26 mouse cellular contexts compared by ENCODE assay signal in the genomic region with DNA sequence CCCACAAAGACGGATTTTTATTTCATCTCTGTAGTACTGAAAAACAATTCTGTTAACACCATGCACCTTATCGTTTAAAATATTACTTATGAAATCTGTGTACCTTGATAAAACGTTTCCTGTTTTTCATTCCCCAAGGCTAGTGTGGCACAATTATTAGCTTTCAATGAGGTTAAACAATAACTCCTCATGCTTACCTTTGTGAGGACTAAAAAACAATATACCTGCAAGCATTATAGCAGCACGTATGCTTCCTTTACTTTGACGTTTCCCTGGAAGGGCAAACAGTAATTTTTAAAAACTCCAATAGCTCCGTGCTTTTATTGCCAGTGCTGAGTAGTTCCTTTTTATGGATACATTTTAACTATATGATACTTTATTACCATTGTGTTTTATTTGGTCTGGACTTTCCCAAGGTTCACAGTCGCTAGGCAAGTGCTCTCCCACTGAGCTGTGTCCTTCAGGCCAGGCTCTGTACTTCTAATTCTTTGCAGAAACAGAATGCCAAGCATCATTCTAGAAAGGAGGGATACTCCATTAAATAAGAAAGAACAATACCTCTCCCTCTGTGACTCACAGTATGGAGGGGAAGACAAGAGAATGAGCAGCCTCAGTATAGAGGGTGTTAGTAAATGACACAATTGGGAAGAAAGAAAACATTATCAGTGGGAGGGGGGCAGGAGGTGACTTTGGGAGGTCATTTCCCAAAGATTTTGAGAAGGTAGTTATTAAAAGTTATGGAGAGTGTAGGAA. TPM values are rescaled to one million over a fixed set of nuclear protein-coding genes. Genes with fewer than 3 reads are reported as not detected.
DNase-seq lines count a peak whose midpoint lies in the region; ATAC-seq and TF ChIP-seq lines count a peak whose summit lies in the region.
"Had no signal": no experiment of that assay in that cellular context is flagged by ENCODE, and none has a peak within 500 bp of the region (broad histone marks: within the 10 kb centered on the region; RNA-seq: fewer than 3 reads in every experiment).

No protein-coding gene starts in this region.

- no peak overlapping the region for H3K4me2 ChIP-seq in intestine, embryonic 16.5 days (ENCODE audit: low read depth, low read length)
- no peak overlapping the region for H3K4me2 ChIP-seq in midbrain, postnatal 0 days (ENCODE audit: low read depth, low read length, poor library complexity, severe bottlenecking)
- H3K4me2 ChIP-seq: embryonic facial prominence, embryonic 13.5 days; forebrain, embryonic 12.5 days; forebrain, embryonic 15.5 days; heart, embryonic 13.5 days; hindbrain, embryonic 15.5 days had no signal

- no peaks in the 10 kb centered on the region for H3K9me3 ChIP-seq in intestine, embryonic 16.5 days (ENCODE audit: control insufficient read depth, low read length)
- H3K9me3 ChIP-seq in midbrain, postnatal 0 days (ENCODE audit: low read length), result no peaks in the 10 kb centered on the region
- H3K9me3 ChIP-seq: embryonic facial prominence, embryonic 10.5 days; embryonic facial prominence, embryonic 13.5 days; forebrain, embryonic 12.5 days; forebrain, embryonic 15.5 days; heart, embryonic 10.5 days; heart, embryonic 13.5 days; hindbrain, embryonic 15.5 days had no signal

- peak; percentile 89 for ATAC-seq in intestine, embryonic 16.5 days
- ATAC-seq in midbrain, postnatal 0 days (ENCODE audit: low FRiP score), result no peak
- ATAC-seq: CD4-positive, CD25-positive, alpha-beta regulatory T cell, adult 4 months; forebrain, embryonic 15.5 days had no signal

- DNase-seq in ES-CJ7 (ENCODE audit: low read depth, low spot score), result peak; percentile 5
- peak; percentile 64 for DNase-seq in R1 (ENCODE audit: low read depth, low spot score)
- DNase-seq in midbrain, postnatal 0 days (ENCODE audit: low spot score), result no peak
- no peak for DNase-seq in thymus, postnatal 4 days
- DNase-seq: adrenal gland, adult 2 months; adrenal gland, postnatal 14 days; cerebellum, adult 11-12 months; cerebellum, adult 8-10 months; cerebellum, postnatal 10 days; cerebellum, postnatal 36 days; embryo, embryonic 11 days; gastrocnemius, postnatal 36 days; heart, adult 2 months; heart, postnatal 14 days; heart, postnatal 4 days had no signal

- H3K9ac ChIP-seq in intestine, embryonic 16.5 days (ENCODE audit: low read depth, low read length), result no peak overlapping the region
- no peak overlapping the region for H3K9ac ChIP-seq in midbrain, postnatal 0 days (replicated peaks; ENCODE audit: low read length, poor library complexity, severe bottlenecking)
- H3K9ac ChIP-seq: embryonic facial prominence, embryonic 13.5 days; forebrain, embryonic 12.5 days; forebrain, embryonic 15.5 days; heart, embryonic 13.5 days; hindbrain, embryonic 15.5 days had no signal

- TF ChIP-seq POLR2A in small intestine, adult 2 months (IDR thresholded peaks at IDR 0.05; ENCODE audit: low read depth, low read length), result no peak

- H3K4me1 ChIP-seq in intestine, embryonic 16.5 days (ENCODE audit: control insufficient read depth, insufficient read depth, low read length), result peaks cover 5% of the 10 kb centered on the region; the same call in 1 of the 2 replicates
- peaks cover 5% of the 10 kb centered on the region; the same call in 1 of the 2 replicates for H3K4me1 ChIP-seq in small intestine, adult 2 months (ENCODE audit: control insufficient read depth, insufficient read depth, insufficient read length, low read length)
- no peaks in the 10 kb centered on the region for H3K4me1 ChIP-seq in midbrain, postnatal 0 days (ENCODE audit: insufficient read depth, low read length)
- H3K4me1 ChIP-seq: embryonic facial prominence, embryonic 10.5 days; embryonic facial prominence, embryonic 13.5 days; forebrain, embryonic 12.5 days; forebrain, embryonic 15.5 days; heart, embryonic 10.5 days; hindbrain, embryonic 15.5 days had no signal

- 50% methylated on average over 7 of the region's 7 CpGs for WGBS in intestine, embryonic 16.5 days
- 26% methylated on average over 7 of the region's 7 CpGs for WGBS in small intestine, adult 2 months
- WGBS in midbrain, postnatal 0 days, result 75% methylated on average over 7 of the region's 7 CpGs

- H3K4me3 ChIP-seq in intestine, embryonic 16.5 days (ENCODE audit: low read length), result no peak overlapping the region
- no peak overlapping the region for H3K4me3 ChIP-seq in small intestine, adult 2 months (ENCODE audit: low read depth, low read length)
- no peak overlapping the region for H3K4me3 ChIP-seq in midbrain, postnatal 0 days (ENCODE audit: low read depth, low read length)
- H3K4me3 ChIP-seq: embryonic facial prominence, embryonic 10.5 days; embryonic facial prominence, embryonic 13.5 days; erythroblast, embryonic 14.5 days; forebrain, embryonic 12.5 days; forebrain, embryonic 15.5 days; heart, adult 2 months; heart, embryonic 10.5 days; heart, embryonic 13.5 days; hindbrain, embryonic 15.5 days had no signal

- H3K27me3 ChIP-seq in intestine, embryonic 16.5 days (replicated peaks; ENCODE audit: control insufficient read depth, insufficient read depth, low read length), result no peaks in the 10 kb centered on the region
- H3K27me3 ChIP-seq in small intestine, adult 2 months (ENCODE audit: control insufficient read depth, insufficient read depth, low read length), result no peaks in the 10 kb centered on the region
- no peaks in the 10 kb centered on the region for H3K27me3 ChIP-seq in midbrain, postnatal 0 days (ENCODE audit: insufficient read depth, low read length)
- H3K27me3 ChIP-seq: embryonic facial prominence, embryonic 13.5 days; forebrain, embryonic 15.5 days; heart, embryonic 13.5 days; hindbrain, embryonic 15.5 days had no signal

- H3K36me3 ChIP-seq in intestine, embryonic 16.5 days (ENCODE audit: control insufficient read depth, insufficient read depth, low read length), result no peaks in the 10 kb centered on the region
- no peaks in the 10 kb centered on the region for H3K36me3 ChIP-seq in small intestine, adult 2 months (ENCODE audit: control insufficient read depth, insufficient read depth, low read length)
- no peaks in the 10 kb centered on the region for H3K36me3 ChIP-seq in midbrain, postnatal 0 days (ENCODE audit: insufficient read depth, low read length)
- H3K36me3 ChIP-seq: embryonic facial prominence, embryonic 10.5 days; embryonic facial prominence, embryonic 13.5 days; forebrain, embryonic 12.5 days; forebrain, embryonic 15.5 days; heart, embryonic 10.5 days; heart, embryonic 13.5 days; hindbrain, embryonic 15.5 days had no signal

- 0 out of 2 replicates have a peak overlapping the region, but pooled peaks have one; percentile 30 for H3K27ac ChIP-seq in intestine, embryonic 16.5 days (ENCODE audit: low read length)
- H3K27ac ChIP-seq in small intestine, adult 2 months (ENCODE audit: insufficient read depth, low read depth, low read length), result peak overlapping the region; percentile 32; the same call in 1 of the 2 replicates
- H3K27ac ChIP-seq in midbrain, postnatal 0 days (ENCODE audit: low read depth, low read length), result no peak overlapping the region
- H3K27ac ChIP-seq: embryonic facial prominence, embryonic 10.5 days; embryonic facial prominence, embryonic 13.5 days; forebrain, embryonic 12.5 days; forebrain, embryonic 15.5 days; heart, adult 2 months; heart, embryonic 10.5 days; heart, embryonic 13.5 days; hindbrain, embryonic 15.5 days had no signal

- no peak for TF ChIP-seq CTCF in small intestine, adult 2 months (IDR thresholded peaks at IDR 0.05; ENCODE audit: extremely low read depth, insufficient read length, insufficient replicate concordance, low read depth, low read length)
- TF ChIP-seq CTCF in midbrain, postnatal 0 days (IDR thresholded peaks at IDR 0.05), result no peak

RNA-seq across cellular contexts. Expression of a gene that starts 50.0 kb away (rescaled TPM):
- polyA plus RNA-seq in intestine, embryonic 16.5 days (2015; fragmentation: Nextera tagmentation; extraction: Ambion mirVana), result 15.5 and 17.6 TPM in 2 replicates
- 18.1 and 29.2 TPM in 2 replicates for polyA plus RNA-seq in small intestine, adult 2 months (2012; rRNA removed)
- 9.7 and 10.0 TPM in 2 replicates for total RNA-seq in midbrain, postnatal 0 days (2014; rRNA removed)
- 3.4 TPM in 2 replicates for polyA plus RNA-seq in midbrain, postnatal 0 days (2015; fragmentation: Nextera tagmentation; extraction: Ambion mirVana)

Comparison
In these comparisons a context has a peak if more than half of its experiments do, and no peak if none do; other contexts are left out.
1. DNase-seq: peak in ES-CJ7 (single experiment) and R1 (single experiment); none in midbrain, postnatal 0 days (single experiment) and thymus, postnatal 4 days (single experiment).